Comparison of ENCODE assay signal across 8 mouse cellular contexts in the genomic region with DNA sequence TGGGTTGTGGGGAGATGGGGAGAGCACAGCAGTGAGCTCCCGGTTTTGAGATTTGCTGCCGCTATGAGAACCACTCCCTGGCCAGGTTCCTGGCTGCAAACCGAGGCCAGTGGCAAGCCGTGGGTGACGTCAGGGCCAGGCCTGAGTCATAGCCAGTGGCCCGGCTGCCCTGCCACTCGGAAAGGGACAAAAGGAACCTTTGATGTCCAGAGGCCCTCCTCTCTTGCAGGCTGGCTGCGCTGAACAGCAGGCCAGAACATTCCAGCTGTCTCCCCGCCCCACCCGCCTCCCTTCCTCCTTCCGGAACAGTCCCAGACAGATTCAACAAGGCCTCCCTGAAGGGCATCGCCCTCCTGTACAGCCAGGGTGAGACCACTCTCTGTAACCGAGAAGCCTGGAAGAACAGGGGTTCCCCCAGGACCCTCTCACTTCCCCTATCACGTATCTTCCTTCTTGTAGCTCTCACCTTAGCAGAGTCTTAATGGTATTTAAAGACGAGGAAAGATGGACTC. TPM values are rescaled to one million over a fixed set of nuclear protein-coding genes. Genes with fewer than 3 reads are reported as not detected.
DNase-seq lines count a peak whose midpoint lies in the region; ATAC-seq and TF ChIP-seq lines count a peak whose summit lies in the region.

A gene (minus strand): TSS at position 229 of the 512 bp plus-strand sequence.

- H3K36me3 ChIP-seq in CH12.LX (replicated peaks in 1 of 2; ENCODE audit: control insufficient read depth in 1 of 2, insufficient read depth in 1 of 2, low read length in 1 of 2), result peaks cover 30 to 34% of the 10 kb centered on the region in 2 experiments
- H3K36me3 ChIP-seq in forebrain, embryonic 12.5 days (replicated peaks), result no peaks in the 10 kb centered on the region
- H3K36me3 ChIP-seq in heart, embryonic 16.5 days (ENCODE audit: control insufficient read depth, insufficient read depth), result peaks cover 12% of the 10 kb centered on the region
- H3K36me3 ChIP-seq in liver, embryonic 11.5 days (ENCODE audit: control insufficient read depth, insufficient read depth, low read length), result no peaks in the 10 kb centered on the region
- no peaks in the 10 kb centered on the region for H3K36me3 ChIP-seq in neural tube, embryonic 11.5 days (ENCODE audit: control insufficient read depth, insufficient read depth, low read length)

- DNase-seq in CH12.LX (ENCODE audit: extremely low read depth), result peak; percentile 85
- DNase-seq in kidney, postnatal 14 days, result peak; percentile 89
- no peak for DNase-seq in liver, embryonic 11.5 days (ENCODE audit: low spot score)
- peak; percentile 28 for DNase-seq in neural tube, embryonic 11.5 days (ENCODE audit: low spot score)
- DNase-seq in urinary bladder, postnatal 10 days (ENCODE audit: low spot score), result peak; percentile 23

- peaks cover 37% of the 10 kb centered on the region for H3K79me2 ChIP-seq in CH12.LX (replicated peaks; ENCODE audit: control insufficient read depth, extremely low read depth, insufficient read depth, poor library complexity, severe bottlenecking)

- peak within 1 kb of the TSS; percentile 67 to 75 (median 72) for H3K4me3 ChIP-seq in CH12.LX (replicated peaks in 1 of 3; ENCODE audit: low read depth in 2 of 3, low read length in 2 of 3, poor library complexity in 1 of 3)
- no peak within 1 kb of the TSS for H3K4me3 ChIP-seq in bone marrow, adult 2 months (replicated peaks; ENCODE audit: control insufficient read depth, low read depth, low read length)
- no peak within 1 kb of the TSS for H3K4me3 ChIP-seq in forebrain, embryonic 12.5 days (replicated peaks)
- peak within 1 kb of the TSS; percentile 24 for H3K4me3 ChIP-seq in heart, embryonic 16.5 days (ENCODE audit: low read length)
- H3K4me3 ChIP-seq in liver, embryonic 11.5 days (ENCODE audit: low read depth, low read length), result no peak within 1 kb of the TSS
- no peak within 1 kb of the TSS for H3K4me3 ChIP-seq in neural tube, embryonic 11.5 days (ENCODE audit: low read depth, low read length)

- ATAC-seq in forebrain, embryonic 12.5 days (ENCODE audit: low FRiP score), result no peak; the same call in 1 of the 2 replicates
- peak; percentile 88 for ATAC-seq in heart, embryonic 16.5 days (replicated peaks; ENCODE audit: extremely low read depth, insufficient read depth, low FRiP score)
- ATAC-seq in liver, embryonic 11.5 days (replicated peaks; ENCODE audit: low FRiP score), result no peak; the same call in 1 of the 2 replicates
- no peak for ATAC-seq in neural tube, embryonic 11.5 days (ENCODE audit: insufficient read depth, low FRiP score, low TSS enrichment)

- TF ChIP-seq EP300 in CH12.LX (IDR thresholded peaks at IDR 0.05; ENCODE audit: low read length), result peak; percentile 83

- peaks cover 30% of the 10 kb centered on the region for H3K9me3 ChIP-seq in CH12.LX (replicated peaks; ENCODE audit: low read length)
- H3K9me3 ChIP-seq in forebrain, embryonic 12.5 days, result no peaks in the 10 kb centered on the region
- H3K9me3 ChIP-seq in heart, embryonic 16.5 days (replicated peaks; ENCODE audit: control insufficient read depth, low read length), result 0 out of 2 replicates have a peak, but pooled peaks cover 2% of the 10 kb centered on the region
- H3K9me3 ChIP-seq in liver, embryonic 11.5 days (ENCODE audit: control insufficient read depth, low read length), result no peaks in the 10 kb centered on the region
- H3K9me3 ChIP-seq in neural tube, embryonic 11.5 days (ENCODE audit: control insufficient read depth, low read length), result no peaks in the 10 kb centered on the region

- H3K27me3 ChIP-seq in CH12.LX (replicated peaks), result no peaks in the 10 kb centered on the region
- no peaks in the 10 kb centered on the region for H3K27me3 ChIP-seq in forebrain, embryonic 12.5 days
- H3K27me3 ChIP-seq in heart, embryonic 16.5 days (ENCODE audit: control insufficient read depth, insufficient read depth, low read length), result no peaks in the 10 kb centered on the region
- no peaks in the 10 kb centered on the region for H3K27me3 ChIP-seq in liver, embryonic 11.5 days (replicated peaks; ENCODE audit: control insufficient read depth, insufficient read depth, low read length)
- H3K27me3 ChIP-seq in neural tube, embryonic 11.5 days (ENCODE audit: control insufficient read depth, insufficient read depth, low read length), result no peaks in the 10 kb centered on the region

- WGBS in bone marrow, adult 2 months, result 86% methylated on average over 15 of the region's 15 CpGs
- 52% methylated on average over 15 of the region's 15 CpGs for WGBS in forebrain, embryonic 12.5 days
- 23% methylated on average over 15 of the region's 15 CpGs for WGBS in heart, embryonic 16.5 days
- 70% methylated on average over 15 of the region's 15 CpGs for WGBS in liver, embryonic 11.5 days
- WGBS in neural tube, embryonic 11.5 days, result 45% methylated on average over 15 of the region's 15 CpGs

- no peak for TF ChIP-seq RAD21 in CH12.LX (IDR thresholded peaks at IDR 0.05; ENCODE audit: low read depth, low read length)

- peak within 1 kb of the TSS; percentile 98 for H3K27ac ChIP-seq in CH12.LX (ENCODE audit: insufficient read depth, low read depth)
- no peak within 1 kb of the TSS for H3K27ac ChIP-seq in bone marrow, adult 2 months (ENCODE audit: control insufficient read depth, insufficient read depth, low read depth, low read length, poor library complexity)
- no peak within 1 kb of the TSS for H3K27ac ChIP-seq in forebrain, embryonic 12.5 days
- peak within 1 kb of the TSS; percentile 82 for H3K27ac ChIP-seq in heart, embryonic 16.5 days (ENCODE audit: low read length)
- H3K27ac ChIP-seq in liver, embryonic 11.5 days (ENCODE audit: low read depth, low read length), result no peak within 1 kb of the TSS
- no peak within 1 kb of the TSS for H3K27ac ChIP-seq in neural tube, embryonic 11.5 days (ENCODE audit: low read depth, low read length)

- no peak for TF ChIP-seq CTCF in CH12.LX (conservative IDR thresholded peaks at IDR 0.05 in 1 of 2, IDR thresholded peaks at IDR 0.05 in 1 of 2; ENCODE audit: low read depth in 2 of 2, low read length in 2 of 2)
- TF ChIP-seq CTCF in bone marrow, adult 2 months (IDR thresholded peaks at IDR 0.05; ENCODE audit: control insufficient read depth, insufficient read depth, low read length), result no peak

- in situ Hi-C loops in CH12.LX (cut with MboI; ENCODE audit: low pct_ligation_motif_present, low pct_unique_long_range_greater_than_20kb, low sequenced_read_pairs), result no loop called here

- peak within 1 kb of the TSS; percentile 97 for H3K4me2 ChIP-seq in CH12.LX (ENCODE audit: insufficient read depth, low read depth, poor library complexity, severe bottlenecking)
- no peak within 1 kb of the TSS for H3K4me2 ChIP-seq in forebrain, embryonic 12.5 days
- peak within 1 kb of the TSS; percentile 54 for H3K4me2 ChIP-seq in heart, embryonic 16.5 days (ENCODE audit: low read depth, low read length)
- H3K4me2 ChIP-seq in liver, embryonic 11.5 days, result no peak within 1 kb of the TSS
- no peak within 1 kb of the TSS for H3K4me2 ChIP-seq in neural tube, embryonic 11.5 days (ENCODE audit: low read depth)

- TF ChIP-seq POLR2A in CH12.LX (IDR thresholded peaks at IDR 0.05; ENCODE audit: low read depth, low read length), result no peak; the same call in 1 of the 2 replicates
- TF ChIP-seq POLR2A in bone marrow, adult 2 months (IDR thresholded peaks at IDR 0.05; ENCODE audit: borderline replicate concordance, control insufficient read depth, low read depth, low read length), result no peak

- H3K9ac ChIP-seq in CH12.LX (ENCODE audit: insufficient read depth, low read depth), result peak within 1 kb of the TSS; percentile 88
- H3K9ac ChIP-seq in forebrain, embryonic 12.5 days, result no peak within 1 kb of the TSS
- peak within 1 kb of the TSS; percentile 11 for H3K9ac ChIP-seq in heart, embryonic 16.5 days (ENCODE audit: low read length)
- H3K9ac ChIP-seq in liver, embryonic 11.5 days (ENCODE audit: low read depth, low read length), result no peak within 1 kb of the TSS
- H3K9ac ChIP-seq in neural tube, embryonic 11.5 days (ENCODE audit: low read length), result no peak within 1 kb of the TSS

- peaks cover 24 to 65% of the 10 kb centered on the region in 2 experiments for H3K4me1 ChIP-seq in CH12.LX (ENCODE audit: control insufficient read depth in 1 of 2, insufficient read depth in 2 of 2)
- H3K4me1 ChIP-seq in bone marrow, adult 2 months (ENCODE audit: control insufficient read depth, insufficient read depth, low read length), result no peaks in the 10 kb centered on the region
- H3K4me1 ChIP-seq in forebrain, embryonic 12.5 days, result peaks cover 6% of the 10 kb centered on the region; the same call in 1 of the 2 replicates
- peaks cover 17% of the 10 kb centered on the region for H3K4me1 ChIP-seq in heart, embryonic 16.5 days (ENCODE audit: control insufficient read depth, insufficient read depth, low read length)
- no peaks in the 10 kb centered on the region for H3K4me1 ChIP-seq in liver, embryonic 11.5 days (replicated peaks; ENCODE audit: control insufficient read depth, insufficient read depth, low read length)
- 0 out of 2 replicates have a peak, but pooled peaks cover 2% of the 10 kb centered on the region for H3K4me1 ChIP-seq in neural tube, embryonic 11.5 days (ENCODE audit: control insufficient read depth, insufficient read depth, low read length)

- dilution Hi-C loops in CH12.LX (cut with MboI; ENCODE audit: extremely low pct_ligation_motif_present, extremely low pct_unique_long_range_greater_than_20kb, low sequenced_read_pairs), result no loop called here

TF ChIP-seq in CH12.LX, 34 proteins besides CTCF, POLR2A, EP300 and RAD21 (continues in another document):
- TF ChIP-seq SIN3A (IDR thresholded peaks at IDR 0.05; ENCODE audit: low read length) (peak; percentile 89), ZMIZ1 (IDR thresholded peaks at IDR 0.05; ENCODE audit: low read depth, low read length) (peak; percentile 88), USF1 (IDR thresholded peaks at IDR 0.05; ENCODE audit: low read depth, low read length) (no peak), NRF1 (IDR thresholded peaks at IDR 0.05; ENCODE audit: low read depth, low read length) (no peak; the same call in 1 of the 2 replicates), PAX5 (IDR thresholded peaks at IDR 0.05; ENCODE audit: low read length) (no peak), CHD2 (IDR thresholded peaks at IDR 0.05; ENCODE audit: low read length) (peak; percentile 54), POLR2AphosphoS2 (IDR thresholded peaks at IDR 0.05; ENCODE audit: low read depth, low read length) (no peak), JUND (conservative IDR thresholded peaks at IDR 0.05; ENCODE audit: low read depth, low read length) (peak; percentile 51)

RNA-seq across cellular contexts. Expression of the gene that starts here (rescaled TPM):
- total RNA-seq in CH12.LX (2012; rRNA removed) (83.6 and 102 TPM in 2 replicates), CH12.LX (2014; rRNA removed) (67.9 and 68.8 TPM in 2 replicates)
- 51.7 and 53.0 TPM in 2 replicates for polyA plus RNA-seq in CH12.LX (2012; ENCODE audit: insufficient read length, low read depth)
- 5.6 and 14.8 TPM in 2 replicates for polyA plus RNA-seq in bone marrow, adult 2 months (2011; ENCODE audit: insufficient read depth, insufficient read length, low replicate concordance, missing spikeins)
- polyA plus RNA-seq in forebrain, embryonic 12.5 days (2016; fragmentation: Nextera tagmentation; extraction: Ambion mirVana), result 14.7 and 15.7 TPM in 2 replicates
- 28.3 and 29.6 TPM in 2 replicates for polyA plus RNA-seq in heart, embryonic 16.5 days (2015; fragmentation: Nextera tagmentation; extraction: Ambion mirVana)
- 10.0 and 10.1 TPM in 2 replicates for polyA plus RNA-seq in liver, embryonic 11.5 days (2014; fragmentation: Nextera tagmentation; extraction: Ambion mirVana)
- polyA plus RNA-seq in neural tube, embryonic 11.5 days (2014; fragmentation: Nextera tagmentation; extraction: Ambion mirVana), result 12.6 and 13.1 TPM in 2 replicates

Comparison
In these comparisons a context has a peak if more than half of its experiments do, and no peak if none do; other contexts are left out.
1. H3K27ac ChIP-seq: peak in CH12.LX (single experiment) and heart, embryonic 16.5 days (single experiment); none in bone marrow, adult 2 months (single experiment), forebrain, embryonic 12.5 days (single experiment), liver, embryonic 11.5 days (single experiment) and neural tube, embryonic 11.5 days (single experiment).
2. H3K4me2 ChIP-seq: peak in CH12.LX (single experiment) and heart, embryonic 16.5 days (single experiment); none in forebrain, embryonic 12.5 days (single experiment), liver, embryonic 11.5 days (single experiment) and neural tube, embryonic 11.5 days (single experiment).
3. H3K4me3 ChIP-seq: peak in CH12.LX (3 of 3) and heart, embryonic 16.5 days (single experiment); none in bone marrow, adult 2 months (single experiment), forebrain, embryonic 12.5 days (single experiment), liver, embryonic 11.5 days (single experiment) and neural tube, embryonic 11.5 days (single experiment).
4. H3K9ac ChIP-seq: peak in CH12.LX (single experiment) and heart, embryonic 16.5 days (single experiment); none in forebrain, embryonic 12.5 days (single experiment), liver, embryonic 11.5 days (single experiment) and neural tube, embryonic 11.5 days (single experiment).